Mouse (Mus musculus) spleen, postnatal 36 days (tissue): ENCODE measurements around the gene Nptx1.

ENCODE experiments used
- DNase-seq, 2 experiments: peaks; one replicate each; pipeline ENCODE4 v3.0.0; 2022; ENCODE audit warnings: low spot score in 2 of 2, mixed read lengths in 1 of 2

Nptx1 gene

GRCm38 (mm10) chr11:119550546-119551335 lies 3.2 kb upstream of the Nptx1 start:
- no peak for DNase-seq

GRCm38 (mm10) chr11:119549371-119549811 lies 1.8 kb upstream of the Nptx1 start:
- no peak for DNase-seq

- DNase-seq: no peak
These were observed 1.3 kb upstream of the Nptx1 start for GRCm38 (mm10) chr11:119548741-119549370.

- DNase-seq: no peak
These were observed 518 bp upstream of the Nptx1 start for GRCm38 (mm10) chr11:119547951-119548591.

GRCm38 (mm10) chr11:119546496-119547182 lies 914 bp downstream of the Nptx1 start:
- no peak for DNase-seq

GRCm38 (mm10) chr11:119545741-119546495 lies 1.6 kb downstream of the Nptx1 start:
- no peak for DNase-seq

- DNase-seq: no peak
These were observed 2.3 kb downstream of the Nptx1 start for GRCm38 (mm10) chr11:119545281-119545680.

GRCm38 (mm10) chr11:119544518-119545105 lies 2.9 kb downstream of the Nptx1 start:
- DNase-seq: no peak

GRCm38 (mm10) chr11:119543816-119544517 lies 3.6 kb downstream of the Nptx1 start:
- no peak for DNase-seq

GRCm38 (mm10) chr11:119542886-119543285 lies 4.7 kb downstream of the Nptx1 start:
- DNase-seq: no peak

- no peak for DNase-seq
These were observed 5.2 kb downstream of the Nptx1 start for GRCm38 (mm10) chr11:119542371-119542770.

GRCm38 (mm10) chr11:119541082-119541481 lies 6.5 kb downstream of the Nptx1 start:
- no peak for DNase-seq

GRCm38 (mm10) chr11:119540560-119540959 lies 7.0 kb downstream of the Nptx1 start:
- DNase-seq: no peak

- no peak for DNase-seq
These were observed 7.6 kb downstream of the Nptx1 start for GRCm38 (mm10) chr11:119539944-119540343.

GRCm38 (mm10) chr11:119533745-119534144 lies 13.8 kb downstream of the Nptx1 start:
- DNase-seq: no peak

GRCm38 (mm10) chr11:119532460-119532859 lies 15.1 kb downstream of the Nptx1 start:
- DNase-seq: no peak

- DNase-seq: no peak
These were observed 18.6 kb downstream of the Nptx1 start for GRCm38 (mm10) chr11:119528930-119529329.

GRCm38 (mm10) chr11:119526068-119526966 lies 21.2 kb downstream of the Nptx1 start:
- no peak for DNase-seq

- peak; percentile 82 to 83 for DNase-seq
These were observed 23.0 kb downstream of the Nptx1 start for GRCm38 (mm10) chr11:119524545-119524949.
